Mouse (Mus musculus) liver, postnatal 0 days (tissue): ENCODE data around the gene Myo1g. TPM values are rescaled to one million over a fixed set of nuclear protein-coding genes. Genes with fewer than 3 reads are reported as not detected.

Source experiments
- ATAC-seq: fragments of 200-750 bp; cut with Nextera tagmentation; 2 replicates; pipeline ENCODE4 v1.8.0; 2017; ENCODE audit warnings: mild to moderate bottlenecking, moderate library complexity
- DNase-seq: peaks from one replicate; pipeline ENCODE4 v3.0.0-alpha.2; 2016
- H3K27ac ChIP-seq: fragments of 300-500 bp; sonication (generic); 2 replicates; pipeline ENCODE4 v1.5.1; 2014; ENCODE audit warnings: antibody characterized with exemption, moderate library complexity, mild to moderate bottlenecking, low read depth
- H3K27me3 ChIP-seq: fragments of 300-500 bp; sonication (generic); 2 replicates; pipeline ENCODE4 v1.6.1; 2014; ENCODE audit warnings: low read length, control low read depth, mixed read lengths; ENCODE audit not compliant: insufficient read depth
- H3K36me3 ChIP-seq: fragments of 300-500 bp; sonication (generic); replicated peaks from 2 replicates; pipeline ENCODE4 v1.6.1; 2014; ENCODE audit warnings: mild to moderate bottlenecking, control low read depth, low read length, moderate library complexity, mixed read lengths; ENCODE audit not compliant: insufficient read depth
- H3K4me1 ChIP-seq: fragments of 300-500 bp; sonication (generic); 2 replicates; pipeline ENCODE4 v1.6.1; 2014; ENCODE audit warnings: antibody characterized with exemption, mild to moderate bottlenecking, control low read depth; ENCODE audit not compliant: insufficient read depth
- H3K4me2 ChIP-seq: fragments of 300-500 bp; sonication (generic); 2 replicates; pipeline ENCODE4 v1.6.1; 2014; ENCODE audit warnings: low read depth, mild to moderate bottlenecking, low read length, moderate library complexity, mixed read lengths
- H3K4me3 ChIP-seq: fragments of 300-500 bp; sonication (generic); 2 replicates; pipeline ENCODE4 v1.5.1; 2014; ENCODE audit warnings: low read depth, low read length
- H3K9ac ChIP-seq: fragments of 300-500 bp; sonication (generic); replicated peaks from 2 replicates; pipeline ENCODE4 v1.6.1; 2014; ENCODE audit warnings: mild to moderate bottlenecking, moderate library complexity
- H3K9me3 ChIP-seq: fragments of 300-500 bp; sonication (generic); 2 replicates; pipeline ENCODE4 v1.6.1; 2016; ENCODE audit warnings: mild to moderate bottlenecking, control low read depth, low read length, mixed read lengths
- CTCF ChIP-seq: sonication (generic); IDR thresholded peaks from 2 replicates; pipeline ENCODE4 v1.5.1; 2016; ENCODE audit warnings: antibody characterized with exemption, low read depth
- EP300 ChIP-seq: IDR thresholded peaks from 2 replicates; pipeline ENCODE4 v1.6.1; 2016; ENCODE audit warnings: antibody characterized with exemption, low read depth, mild to moderate bottlenecking
- WGBS: fragments of 180-500 bp; shearing (Covaris S2); extraction: QIAGEN DNeasy Blood & Tissue Kit; methylation state at CpG from one replicate; pipeline ENCODE4 v1.1.7; 2014; ENCODE audit not compliant: insufficient replicate concordance; 5-methylcytosine and 5-hydroxymethylcytosine counted together
- polyA plus RNA-seq: library from polyadenylated mRNA; unstranded; fragments of >200 nt; fragmentation: Nextera tagmentation; extraction: Ambion mirVana; gene quantifications from 2 replicates; pipeline ENCODE4 v1.2.1, GENCODE M21; 2015

Myo1g gene
- polyA plus RNA-seq, 1 experiment from 2014 or later, result 9.4 TPM

- TF ChIP-seq CTCF (no peak), EP300 (no peak)
- peak overlapping the region; percentile 69 for H3K27ac ChIP-seq
Measured at GRCm38 (mm10) chr11:6504689-6505088, 16.1 kb downstream of the Myo1g start.

GRCm38 (mm10) chr11:6504226-6504625, 16.5 kb downstream of the Myo1g start:
- peak overlapping the region; percentile 34 for H3K9ac ChIP-seq
- 56% methylated on average over 3 of the region's 3 CpGs for WGBS
- TF ChIP-seq CTCF (no peak), EP300 (no peak)
- H3K4me3 ChIP-seq, result no peak overlapping the region
- no peaks in the 10 kb centered on the region for H3K36me3 ChIP-seq
- H3K9me3 ChIP-seq, result no peaks in the 10 kb centered on the region
- no peak overlapping the region for H3K4me2 ChIP-seq
- no peaks in the 10 kb centered on the region for H3K27me3 ChIP-seq
- H3K4me1 ChIP-seq, result no peaks in the 10 kb centered on the region; the same call in 1 of the 2 replicates
- no peak for ATAC-seq
- DNase-seq, result no peak
- peak overlapping the region; percentile 69 for H3K27ac ChIP-seq

More at GRCm38 (mm10) chr11:6504689-6505088, 16.1 kb downstream of the Myo1g start:
- Histone ChIP-seq H3K36me3 (no peaks in the 10 kb centered on the region), H3K9ac (peak overlapping the region; percentile 34), H3K4me3 (no peak overlapping the region), H3K4me1 (no peaks in the 10 kb centered on the region; the same call in 1 of the 2 replicates), H3K27me3 (no peaks in the 10 kb centered on the region), H3K4me2 (no peak overlapping the region), H3K9me3 (no peaks in the 10 kb centered on the region)
- ATAC-seq, result peak; percentile 89
- WGBS, result 62% methylated on average over 6 of the region's 6 CpGs
- DNase-seq, result peak; percentile 24

- WGBS, result 82% methylated on average over 2 of the region's 2 CpGs
- DNase-seq (no peak), ATAC-seq (no peak)
- H3K27ac ChIP-seq, result no peak overlapping the region
- no peak overlapping the region for H3K4me2 ChIP-seq
- no peaks in the 10 kb centered on the region for H3K4me1 ChIP-seq
- H3K27me3 ChIP-seq, result no peaks in the 10 kb centered on the region
- H3K9ac ChIP-seq, result no peak overlapping the region
- no peaks in the 10 kb centered on the region for H3K36me3 ChIP-seq
- no peaks in the 10 kb centered on the region for H3K9me3 ChIP-seq
- TF ChIP-seq EP300 (no peak), CTCF (no peak)
- no peak overlapping the region for H3K4me3 ChIP-seq
Measured at GRCm38 (mm10) chr11:6502506-6502905, 18.3 kb downstream of the Myo1g start.

- H3K4me2 ChIP-seq, result no peak overlapping the region
- H3K27ac ChIP-seq, result no peak overlapping the region
- no peak for ATAC-seq
- TF ChIP-seq CTCF, result no peak
- TF ChIP-seq EP300, result no peak
- H3K9me3 ChIP-seq, result no peaks in the 10 kb centered on the region
- WGBS, result 67% methylated on average over 12 of the region's 12 CpGs
- no peaks in the 10 kb centered on the region for H3K27me3 ChIP-seq
- H3K36me3 ChIP-seq, result no peaks in the 10 kb centered on the region
- H3K4me1 ChIP-seq, result no peaks in the 10 kb centered on the region
- H3K9ac ChIP-seq, result no peak overlapping the region
- no peak overlapping the region for H3K4me3 ChIP-seq
- DNase-seq, result peak; percentile 54
Measured at GRCm38 (mm10) chr11:6497311-6497948, 23.3 kb downstream of the Myo1g start.

GRCm38 (mm10) chr11:6489691-6490503, 30.9 kb downstream of the Myo1g start:
- Histone ChIP-seq H3K9me3 (no peaks in the 10 kb centered on the region), H3K27ac (no peak overlapping the region), H3K4me3 (no peak overlapping the region), H3K27me3 (no peaks in the 10 kb centered on the region), H3K9ac (no peak overlapping the region), H3K4me2 (no peak overlapping the region), H3K36me3 (no peaks in the 10 kb centered on the region), H3K4me1 (0 out of 2 replicates have a peak, but pooled peaks cover 2% of the 10 kb centered on the region)
- TF ChIP-seq CTCF (peak; percentile 90), EP300 (no peak)
- 38% methylated on average over 6 of the region's 6 CpGs for WGBS
- DNase-seq (peak; percentile 77), ATAC-seq (peak; percentile 86)

GRCm38 (mm10) chr11:6489257-6489656, 31.5 kb downstream of the Myo1g start:
- no peak overlapping the region for H3K4me2 ChIP-seq
- TF ChIP-seq EP300 (no peak), CTCF (no peak)
- 92% methylated on average over 7 of the region's 7 CpGs for WGBS
- H3K9ac ChIP-seq, result no peak overlapping the region
- no peak overlapping the region for H3K27ac ChIP-seq
- no peaks in the 10 kb centered on the region for H3K27me3 ChIP-seq
- H3K4me1 ChIP-seq, result peaks cover 2% of the 10 kb centered on the region; the same call in 1 of the 2 replicates
- no peak overlapping the region for H3K4me3 ChIP-seq
- H3K9me3 ChIP-seq, result no peaks in the 10 kb centered on the region
- DNase-seq, result no peak
- ATAC-seq, result no peak
- no peaks in the 10 kb centered on the region for H3K36me3 ChIP-seq
